Comparison of ENCODE assay signal across 19 mouse cellular contexts in genomic region chr15:37166744-37167143, GRCm38 (mm10).
DNase-seq lines count a peak whose midpoint lies in the region; ATAC-seq lines count a peak whose summit lies in the region.
"Had no signal": no experiment of that assay in that cellular context is flagged by ENCODE, and none has a peak within 500 bp of the region (broad histone marks: within the 10 kb centered on the region; RNA-seq: fewer than 3 reads in every experiment).

No protein-coding gene starts in this region.

- H3K9ac ChIP-seq in heart, embryonic 12.5 days, result no peak overlapping the region
- H3K9ac ChIP-seq in kidney, embryonic 15.5 days, result no peak overlapping the region
- H3K9ac ChIP-seq: forebrain, embryonic 13.5 days; hindbrain, embryonic 13.5 days; liver, embryonic 12.5 days; liver, postnatal 0 days had no signal

- peak overlapping the region; percentile 53; the same call in 1 of the 2 replicates for H3K4me2 ChIP-seq in heart, embryonic 12.5 days
- peak overlapping the region; percentile 44; the same call in 1 of the 2 replicates for H3K4me2 ChIP-seq in kidney, embryonic 15.5 days
- H3K4me2 ChIP-seq: forebrain, embryonic 13.5 days had no signal

- intact Hi-C loops in heart, postnatal 10 days (cut with DNase I), result no loop called here

- H3K36me3 ChIP-seq in heart, embryonic 12.5 days, result no peaks in the 10 kb centered on the region
- no peaks in the 10 kb centered on the region for H3K36me3 ChIP-seq in kidney, embryonic 15.5 days
- H3K36me3 ChIP-seq: hindbrain, embryonic 13.5 days; liver, embryonic 12.5 days had no signal

- H3K9me3 ChIP-seq in heart, embryonic 12.5 days (replicated peaks), result no peaks in the 10 kb centered on the region
- no peaks in the 10 kb centered on the region for H3K9me3 ChIP-seq in kidney, embryonic 15.5 days (replicated peaks)
- H3K9me3 ChIP-seq: forebrain, embryonic 13.5 days; hindbrain, embryonic 13.5 days; liver, embryonic 12.5 days had no signal

- DNase-seq in heart, postnatal 10 days, result no peak
- no peak for DNase-seq in kidney, adult 9 months
- DNase-seq in gonadal fat pad, adult 2 months (ENCODE audit: low read depth), result peak; percentile 96
- DNase-seq in kidney, postnatal 14 days, result peak; percentile 9
- DNase-seq: adrenal gland, postnatal 25 days; gastrocnemius, postnatal 10 days; liver, postnatal 0 days; midbrain, embryonic 14.5 days; thymus, adult 2 months; thymus, postnatal 4 days had no signal

- no peak overlapping the region for H3K4me3 ChIP-seq in heart, embryonic 12.5 days
- H3K4me3 ChIP-seq in kidney, embryonic 15.5 days (replicated peaks), result no peak overlapping the region
- H3K4me3 ChIP-seq: forebrain, embryonic 13.5 days; hindbrain, embryonic 13.5 days; layer of hippocampus, adult 2 months; liver, embryonic 12.5 days had no signal

- ATAC-seq in heart, embryonic 12.5 days (ENCODE audit: insufficient number of reproducible peaks, low FRiP score), result no peak
- no peak for ATAC-seq in kidney, embryonic 15.5 days (replicated peaks; ENCODE audit: low FRiP score)
- ATAC-seq in cerebellum, adult (ENCODE audit: insufficient number of reproducible peaks, low FRiP score, low TSS enrichment), result no peak
- ATAC-seq: forebrain, embryonic 13.5 days; liver, embryonic 12.5 days; liver, postnatal 0 days; Patski had no signal

- H3K27ac ChIP-seq in heart, embryonic 12.5 days (ENCODE audit: poor library complexity, severe bottlenecking), result no peak overlapping the region
- H3K27ac ChIP-seq in kidney, embryonic 15.5 days, result 0 out of 2 replicates have a peak overlapping the region, but pooled peaks have one; percentile 34
- H3K27ac ChIP-seq: forebrain, embryonic 13.5 days; hindbrain, embryonic 13.5 days; layer of hippocampus, adult 2 months; liver, embryonic 12.5 days; macrophage had no signal

- 0 out of 2 replicates have a peak, but pooled peaks cover 6% of the 10 kb centered on the region for H3K27me3 ChIP-seq in heart, embryonic 12.5 days (replicated peaks)
- H3K27me3 ChIP-seq in kidney, embryonic 15.5 days, result 0 out of 2 replicates have a peak, but pooled peaks cover 5% of the 10 kb centered on the region
- H3K27me3 ChIP-seq: forebrain, embryonic 13.5 days; Patski had no signal

- H3K4me1 ChIP-seq in heart, embryonic 12.5 days (replicated peaks), result peaks cover 11% of the 10 kb centered on the region
- H3K4me1 ChIP-seq in kidney, embryonic 15.5 days, result peaks cover 40% of the 10 kb centered on the region
- H3K4me1 ChIP-seq: forebrain, embryonic 13.5 days; liver, embryonic 12.5 days had no signal

- WGBS in heart, embryonic 12.5 days, result 70% methylated on average over 3 of the region's 3 CpGs
- WGBS in kidney, embryonic 15.5 days, result 50% methylated on average over 3 of the region's 3 CpGs

Comparison
In these comparisons a context has a peak if more than half of its experiments do, and no peak if none do; other contexts are left out.
1. DNase-seq: peak in gonadal fat pad, adult 2 months (single experiment) and kidney, postnatal 14 days (single experiment); none in heart, postnatal 10 days (0 of 2) and kidney, adult 9 months (single experiment).